Mouse (Mus musculus) testis, adult 2 months (tissue): ENCODE results near the gene H2afj. TPM values are rescaled to one million over a fixed set of nuclear protein-coding genes. Genes with fewer than 3 reads are reported as not detected.

Source experiments
- H3K27ac ChIP-seq: fragments of 200-500 bp; 2 replicates; pipeline ENCODE4 v1.5.1; 2012; ENCODE audit warnings: low read depth, low read length; ENCODE audit not compliant: control insufficient read depth, insufficient read depth
- H3K27me3 ChIP-seq: fragments of 200-500 bp; 2 replicates; pipeline ENCODE4 v1.6.1; 2012; ENCODE audit warnings: mild to moderate bottlenecking, low read length, moderate library complexity; ENCODE audit not compliant: control insufficient read depth, insufficient read depth
- H3K36me3 ChIP-seq: fragments of 200-500 bp; 2 replicates; pipeline ENCODE4 v1.6.1; 2012; ENCODE audit warnings: mild to moderate bottlenecking, low read length; ENCODE audit not compliant: control insufficient read depth, insufficient read depth
- H3K4me1 ChIP-seq: fragments of 200-500 bp; 2 replicates; pipeline ENCODE4 v1.6.1; 2012; ENCODE audit warnings: low read length; ENCODE audit not compliant: control insufficient read depth, insufficient read depth
- H3K4me3 ChIP-seq: fragments of 200-500 bp; 2 replicates; pipeline ENCODE4 v1.5.1; 2012; ENCODE audit warnings: low read depth, mild to moderate bottlenecking, low read length, moderate library complexity, mixed read lengths; ENCODE audit not compliant: control insufficient read depth
- CTCF ChIP-seq: fragments of 200-500 bp; IDR thresholded peaks from 2 replicates; pipeline ENCODE4 v1.5.1; 2012; ENCODE audit warnings: low read depth, mild to moderate bottlenecking, inconsistent platforms, low read length, moderate library complexity; ENCODE audit not compliant: control insufficient read depth, insufficient read depth, insufficient replicate concordance
- POLR2A ChIP-seq: fragments of 200-500 bp; IDR thresholded peaks from 2 replicates; pipeline ENCODE4 v1.6.1; 2012; ENCODE audit warnings: low read depth, mild to moderate bottlenecking, inconsistent platforms, low read length, moderate library complexity; ENCODE audit not compliant: control insufficient read depth
- polyA plus RNA-seq: library from polyadenylated mRNA; depleted of rRNA; stranded (reverse); fragments of >200 nt; gene quantifications from 2 replicates; pipeline ENCODE4 v1.2.3, GENCODE M21; 2012

Gene H2afj
- polyA plus RNA-seq, 1 experiment: 34.2 TPM

GRCm38 (mm10) chr6:136827881-136828561 is 20.0 kb downstream of the H2afj start, which contains the start of gene Wbp11:
Gene Wbp11, minus strand, starts transcription at chr6:136828233.
- peak within 1 kb of the TSS; percentile 98 for H3K4me3 ChIP-seq
- peaks cover 5% of the 10 kb centered on the region for H3K36me3 ChIP-seq
- H3K27ac ChIP-seq: peak within 1 kb of the TSS; percentile 99
- no peaks in the 10 kb centered on the region for H3K4me1 ChIP-seq
- TF ChIP-seq CTCF (no peak), POLR2A (peak; percentile 92)
- no peaks in the 10 kb centered on the region for H3K27me3 ChIP-seq

GRCm38 (mm10) chr6:136828681-136829080 is 20.6 kb downstream of the H2afj start:
- H3K27me3 ChIP-seq: no peaks in the 10 kb centered on the region

GRCm38 (mm10) chr6:136831712-136832111 is 23.7 kb downstream of the H2afj start:
- peak overlapping the region; percentile 45 for H3K4me3 ChIP-seq
- H3K27ac ChIP-seq: no peak overlapping the region
- H3K4me1 ChIP-seq: no peaks in the 10 kb centered on the region
- TF ChIP-seq POLR2A: no peak
- no peak for TF ChIP-seq CTCF
- no peaks in the 10 kb centered on the region for H3K27me3 ChIP-seq
- no peaks in the 10 kb centered on the region for H3K36me3 ChIP-seq

More at GRCm38 (mm10) chr6:136828681-136829080, 20.6 kb downstream of the H2afj start:
- TF ChIP-seq POLR2A (no peak), CTCF (no peak)
- Histone ChIP-seq H3K36me3 (peaks cover 5% of the 10 kb centered on the region), H3K4me1 (no peaks in the 10 kb centered on the region), H3K27ac (peak overlapping the region; percentile 3; the same call in 1 of the 2 replicates), H3K4me3 (peak overlapping the region; percentile 47; the same call in 1 of the 2 replicates)

- Histone ChIP-seq H3K27ac (no peak within 1 kb of the TSS), H3K36me3 (no peaks in the 10 kb centered on the region), H3K4me3 (no peak within 1 kb of the TSS), H3K4me1 (no peaks in the 10 kb centered on the region), H3K27me3 (no peaks in the 10 kb centered on the region)
- TF ChIP-seq POLR2A (no peak), CTCF (no peak)
These were observed 27.3 kb downstream of the H2afj start, which contains the start of gene Smco3 for GRCm38 (mm10) chr6:136835352-136835751. Gene Smco3, minus strand, starts transcription at chr6:136835452.

- Histone ChIP-seq H3K4me1 (no peaks in the 10 kb centered on the region), H3K27ac (no peak overlapping the region), H3K27me3 (no peaks in the 10 kb centered on the region), H3K36me3 (no peaks in the 10 kb centered on the region), H3K4me3 (no peak overlapping the region)
- TF ChIP-seq CTCF (no peak), POLR2A (no peak)
These were observed 29.3 kb downstream of the H2afj start for GRCm38 (mm10) chr6:136837323-136837722.

- Histone ChIP-seq H3K27ac (no peak overlapping the region), H3K4me3 (no peak overlapping the region), H3K27me3 (no peaks in the 10 kb centered on the region), H3K4me1 (no peaks in the 10 kb centered on the region), H3K36me3 (no peaks in the 10 kb centered on the region)
- TF ChIP-seq CTCF (no peak), POLR2A (no peak)
These were observed 36.9 kb downstream of the H2afj start for GRCm38 (mm10) chr6:136844903-136845302.

GRCm38 (mm10) chr6:136845706-136846480 is 37.8 kb downstream of the H2afj start:
- H3K27ac ChIP-seq: no peak overlapping the region
- H3K27me3 ChIP-seq: no peaks in the 10 kb centered on the region
- H3K4me1 ChIP-seq: no peaks in the 10 kb centered on the region
- TF ChIP-seq CTCF (no peak), POLR2A (no peak)
- H3K4me3 ChIP-seq: no peak overlapping the region
- H3K36me3 ChIP-seq: no peaks in the 10 kb centered on the region
